In genomic region chr4:123905126-123905668, GRCm38 (mm10) we compare ENCODE assay signal across 8 mouse cellular contexts. TPM values are rescaled to one million over a fixed set of nuclear protein-coding genes. Genes with fewer than 3 reads are reported as not detected.
DNase-seq lines count a peak whose midpoint lies in the region; ATAC-seq and TF ChIP-seq lines count a peak whose summit lies in the region.

No protein-coding gene starts in this region.

- H3K4me1 ChIP-seq in heart, embryonic 13.5 days, result peaks cover 21% of the 10 kb centered on the region
- peaks cover 35% of the 10 kb centered on the region for H3K4me1 ChIP-seq in E14TG2a.4 (replicated peaks; ENCODE audit: low read depth, low read length)
- peaks cover 9% of the 10 kb centered on the region for H3K4me1 ChIP-seq in embryonic fibroblast, embryonic 13.5 days (ENCODE audit: control insufficient read depth, insufficient read depth, low read length)
- H3K4me1 ChIP-seq in liver, embryonic 13.5 days (replicated peaks), result peaks cover 31% of the 10 kb centered on the region

- peak overlapping the region; percentile 88 for H3K4me3 ChIP-seq in heart, embryonic 13.5 days
- H3K4me3 ChIP-seq in E14TG2a.4 (replicated peaks; ENCODE audit: low read length), result peak overlapping the region; percentile 88
- peak overlapping the region; percentile 56 for H3K4me3 ChIP-seq in embryonic fibroblast, embryonic 13.5 days (ENCODE audit: insufficient read depth, low read length)
- H3K4me3 ChIP-seq in liver, embryonic 13.5 days (replicated peaks), result peak overlapping the region; percentile 76

- H3K27me3 ChIP-seq in heart, embryonic 13.5 days (replicated peaks), result no peaks in the 10 kb centered on the region
- no peaks in the 10 kb centered on the region for H3K27me3 ChIP-seq in E14TG2a.4 (ENCODE audit: insufficient read depth, low read length)
- no peaks in the 10 kb centered on the region for H3K27me3 ChIP-seq in liver, embryonic 13.5 days

- peak; percentile 61 for ATAC-seq in heart, embryonic 13.5 days (ENCODE audit: extremely low read depth, insufficient number of reproducible peaks, low FRiP score, low TSS enrichment)
- ATAC-seq in liver, embryonic 13.5 days (ENCODE audit: low read depth), result no peak

- no peaks in the 10 kb centered on the region for H3K9me3 ChIP-seq in heart, embryonic 13.5 days
- no peaks in the 10 kb centered on the region for H3K9me3 ChIP-seq in E14TG2a.4 (ENCODE audit: low read length)
- no peaks in the 10 kb centered on the region for H3K9me3 ChIP-seq in liver, embryonic 13.5 days (replicated peaks)

- no peak for DNase-seq in heart, adult 11 months
- DNase-seq in liver, embryonic 13.5 days, result no peak
- no peak for DNase-seq in layer of hippocampus, postnatal 14 days (ENCODE audit: low spot score in 2 of 2)
- no peak for DNase-seq in layer of hippocampus, adult 11-12 months (ENCODE audit: low spot score)
- no peak for DNase-seq in cerebellum, adult 11 months

- peak overlapping the region; percentile 85 for H3K4me2 ChIP-seq in heart, embryonic 13.5 days
- H3K4me2 ChIP-seq in liver, embryonic 13.5 days, result peak overlapping the region; percentile 85

- TF ChIP-seq CTCF in E14TG2a.4 (conservative IDR thresholded peaks at IDR 0.05; ENCODE audit: low read length), result no peak
- no peak for TF ChIP-seq CTCF in embryonic fibroblast, embryonic 13.5 days (IDR thresholded peaks at IDR 0.05; ENCODE audit: borderline replicate concordance, insufficient read depth, low read length)

- 1% methylated on average over 39 of the region's 53 CpGs for WGBS in heart, embryonic 13.5 days
- under 1% methylated on average over 47 of the region's 53 CpGs for WGBS in liver, embryonic 13.5 days (ENCODE audit: insufficient replicate concordance)

- peaks cover 17% of the 10 kb centered on the region for H3K36me3 ChIP-seq in heart, embryonic 13.5 days
- peaks cover 32% of the 10 kb centered on the region for H3K36me3 ChIP-seq in E14TG2a.4 (ENCODE audit: insufficient read depth, low read length)
- H3K36me3 ChIP-seq in liver, embryonic 13.5 days, result peaks cover 20% of the 10 kb centered on the region

- peak overlapping the region; percentile 94 for H3K9ac ChIP-seq in heart, embryonic 13.5 days
- peak overlapping the region; percentile 86 for H3K9ac ChIP-seq in liver, embryonic 13.5 days

- no peak for TF ChIP-seq POLR2A in embryonic fibroblast, embryonic 13.5 days (IDR thresholded peaks at IDR 0.05; ENCODE audit: low read depth, low read length)

- H3K27ac ChIP-seq in heart, embryonic 13.5 days (replicated peaks), result peak overlapping the region; percentile 88
- peak overlapping the region; percentile 15; the same call in 1 of the 2 replicates for H3K27ac ChIP-seq in embryonic fibroblast, embryonic 13.5 days (ENCODE audit: insufficient read depth, low read length)
- peak overlapping the region; percentile 86 for H3K27ac ChIP-seq in liver, embryonic 13.5 days

RNA-seq across cellular contexts. Expression of gene Mycbp, which starts 0.6 kb away (rescaled TPM):
- polyA plus RNA-seq in heart, embryonic 13.5 days (2015; fragmentation: Nextera tagmentation; extraction: Ambion mirVana), result 57.6 and 58.5 TPM in 2 replicates
- polyA plus RNA-seq in embryonic fibroblast, embryonic 13.5 days (2011; ENCODE audit: insufficient read length, low read depth, missing spikeins), result 23.7 and 48.4 TPM in 2 replicates
- 79.1 and 85.2 TPM in 2 replicates for polyA plus RNA-seq in liver, embryonic 13.5 days (2015; fragmentation: Nextera tagmentation; extraction: Ambion mirVana)
- 10 to 100 TPM; 11.8 to 12.6 TPM for total RNA-seq in layer of hippocampus, postnatal 14 days (2021)

RNA-seq across cellular contexts. Expression of gene Rragc, which starts 12.0 kb away (rescaled TPM):
- polyA plus RNA-seq in heart, embryonic 13.5 days (2015; fragmentation: Nextera tagmentation; extraction: Ambion mirVana), result 38.1 and 40.9 TPM in 2 replicates
- 109 and 125 TPM in 2 replicates for polyA plus RNA-seq in embryonic fibroblast, embryonic 13.5 days (2011; ENCODE audit: insufficient read length, low read depth, missing spikeins)
- 21.4 and 25.4 TPM in 2 replicates for polyA plus RNA-seq in liver, embryonic 13.5 days (2015; fragmentation: Nextera tagmentation; extraction: Ambion mirVana)
- total RNA-seq in layer of hippocampus, postnatal 14 days (2021), result 10 to 100 TPM; 51.5 TPM

RNA-seq across cellular contexts. Expression of gene 4930535I16Rik, which starts 12.6 kb away (rescaled TPM):
- not detected in 2 replicates for polyA plus RNA-seq in heart, embryonic 13.5 days (2015; fragmentation: Nextera tagmentation; extraction: Ambion mirVana)
- polyA plus RNA-seq in embryonic fibroblast, embryonic 13.5 days (2011; ENCODE audit: insufficient read length, low read depth, missing spikeins), result not detected in 2 replicates
- not detected in 2 replicates for polyA plus RNA-seq in liver, embryonic 13.5 days (2015; fragmentation: Nextera tagmentation; extraction: Ambion mirVana)
- total RNA-seq in layer of hippocampus, postnatal 14 days (2021), result not detected

RNA-seq across cellular contexts. Expression of gene 4933427I04Rik, which starts 45.7 kb away (rescaled TPM):
- polyA plus RNA-seq in heart, embryonic 13.5 days (2015; fragmentation: Nextera tagmentation; extraction: Ambion mirVana), result not detected in 2 replicates
- polyA plus RNA-seq in embryonic fibroblast, embryonic 13.5 days (2011; ENCODE audit: insufficient read length, low read depth, missing spikeins), result not detected in 2 replicates
- not detected in 2 replicates for polyA plus RNA-seq in liver, embryonic 13.5 days (2015; fragmentation: Nextera tagmentation; extraction: Ambion mirVana)
- total RNA-seq in layer of hippocampus, postnatal 14 days (2021), result not detected

Comparison
In these comparisons a context has a peak if more than half of its experiments do, and no peak if none do; other contexts are left out.
1. H3K27ac ChIP-seq: peak in every context shown above with its lines; median percentile 88 in heart, embryonic 13.5 days; 86 in liver, embryonic 13.5 days; 15 in embryonic fibroblast, embryonic 13.5 days.